Mouse (Mus musculus) layer of hippocampus, adult 9-11 months (tissue): Measurements from ENCODE around the gene Wdr46.
A peak's percentile ranks its signal among the peaks of the same experiment; 100 is the strongest.
"Not testable (repeated sequence)": the region's sequence is repeated elsewhere in the genome, so short reads cannot be mapped to it uniquely, and the experiment has no call there.

Experiments
- DNase-seq: peaks from one replicate; pipeline ENCODE4 v3.0.0; 2022

Gene Wdr46

GRCm38 (mm10) chr17:33980181-33981035 is 39.9 kb downstream of the Wdr46 start:
- no peak for DNase-seq

GRCm38 (mm10) chr17:33981192-33981909 is 40.9 kb downstream of the Wdr46 start:
- DNase-seq: peak; percentile 97

GRCm38 (mm10) chr17:33982136-33982535 is 41.7 kb downstream of the Wdr46 start:
- not testable (repeated sequence) for DNase-seq

GRCm38 (mm10) chr17:33991788-33992664 is 51.6 kb downstream of the Wdr46 start:
- DNase-seq: no peak

GRCm38 (mm10) chr17:33994959-33995358 is 54.5 kb downstream of the Wdr46 start:
- no peak for DNase-seq

- DNase-seq: no peak
These were observed 55.2 kb downstream of the Wdr46 start for GRCm38 (mm10) chr17:33995651-33996050.

GRCm38 (mm10) chr17:33997025-33997424 is 56.6 kb downstream of the Wdr46 start:
- DNase-seq: not testable (repeated sequence)

- not testable (repeated sequence) for DNase-seq
These were observed 58.2 kb downstream of the Wdr46 start for GRCm38 (mm10) chr17:33998697-33999096.
